Mouse (Mus musculus): Measurements from ENCODE around the gene Frmd4b. TPM values are rescaled to one million over a fixed set of nuclear protein-coding genes. Genes with fewer than 3 reads are reported as not detected.
A peak's percentile ranks its signal among the peaks of the same experiment; 100 is the strongest.

Gene Frmd4b
- total RNA-seq, 2 experiments from 2014 or later = 31.9 to 33.9 TPM

- intact Hi-C loops (cut with DNase I) = no loop called here
These were observed 35.4 kb downstream of the Frmd4b start for GRCm38 (mm10) chr6:97581941-97582340.

GRCm38 (mm10) chr6:97580479-97581030 is 36.8 kb downstream of the Frmd4b start:
- DNase-seq = no peak
- intact Hi-C loops (cut with DNase I) = no loop called here

More at GRCm38 (mm10) chr6:97581941-97582340, 35.4 kb downstream of the Frmd4b start:
- DNase-seq = no peak

GRCm38 (mm10) chr6:97579704-97580103 is 37.6 kb downstream of the Frmd4b start:
- intact Hi-C loops (cut with DNase I) = no loop called here
- no peak for DNase-seq

- DNase-seq = peak; percentile 42
- intact Hi-C loops (cut with DNase I) = no loop called here
These were observed 39.1 kb downstream of the Frmd4b start for GRCm38 (mm10) chr6:97578210-97578609.

- intact Hi-C loops (cut with DNase I) = no loop called here
- no peak for DNase-seq
These were observed 40.0 kb downstream of the Frmd4b start for GRCm38 (mm10) chr6:97577349-97577748.

GRCm38 (mm10) chr6:97576565-97577346 is 40.6 kb downstream of the Frmd4b start:
- intact Hi-C loops (cut with DNase I) = no loop called here

GRCm38 (mm10) chr6:97576096-97576495 is 41.2 kb downstream of the Frmd4b start:
- no peak for DNase-seq
- intact Hi-C loops (cut with DNase I) = no loop called here

More at GRCm38 (mm10) chr6:97576565-97577346, 40.6 kb downstream of the Frmd4b start:
- peak; percentile 50 for DNase-seq

GRCm38 (mm10) chr6:97574973-97575372 is 42.4 kb downstream of the Frmd4b start:
- no peak for DNase-seq
- intact Hi-C loops (cut with DNase I) = no loop called here

GRCm38 (mm10) chr6:97572226-97572625 is 45.1 kb downstream of the Frmd4b start:
- intact Hi-C loops (cut with DNase I) = no loop called here
- no peak for DNase-seq

GRCm38 (mm10) chr6:97568538-97568937 is 48.8 kb downstream of the Frmd4b start:
- DNase-seq = no peak
- intact Hi-C loops (cut with DNase I) = no loop called here

- no peak for DNase-seq
- intact Hi-C loops (cut with DNase I) = no loop called here
These were observed 50.6 kb downstream of the Frmd4b start for GRCm38 (mm10) chr6:97566746-97567145.

- peak; percentile 70 for DNase-seq
- intact Hi-C loops (cut with DNase I) = no loop called here
These were observed 60.2 kb downstream of the Frmd4b start for GRCm38 (mm10) chr6:97557147-97557546.

- no peak for DNase-seq
- intact Hi-C loops (cut with DNase I) = no loop called here
These were observed 61.7 kb downstream of the Frmd4b start for GRCm38 (mm10) chr6:97555637-97556036.

- peak; percentile 69 for DNase-seq
- intact Hi-C loops (cut with DNase I) = no loop called here
These were observed 63.9 kb downstream of the Frmd4b start for GRCm38 (mm10) chr6:97553431-97553830.

GRCm38 (mm10) chr6:97552573-97552972 is 64.8 kb downstream of the Frmd4b start:
- intact Hi-C loops (cut with DNase I) = no loop called here
- DNase-seq = no peak

- intact Hi-C loops (cut with DNase I) = no loop called here
- DNase-seq = peak; percentile 39
These were observed 65.5 kb downstream of the Frmd4b start for GRCm38 (mm10) chr6:97551884-97552283.

- no peak for DNase-seq
- intact Hi-C loops (cut with DNase I) = no loop called here
These were observed 66.2 kb downstream of the Frmd4b start for GRCm38 (mm10) chr6:97551161-97551560.

- intact Hi-C loops (cut with DNase I) = no loop called here
These were observed 76.9 kb downstream of the Frmd4b start for GRCm38 (mm10) chr6:97540458-97540857.

GRCm38 (mm10) chr6:97535763-97536445 is 81.4 kb downstream of the Frmd4b start:
- peak; percentile 88 for DNase-seq
- intact Hi-C loops (cut with DNase I) = no loop called here

More at GRCm38 (mm10) chr6:97540458-97540857, 76.9 kb downstream of the Frmd4b start:
- no peak for DNase-seq

- intact Hi-C loops (cut with DNase I) = no loop called here
- DNase-seq = no peak
These were observed 86.3 kb downstream of the Frmd4b start for GRCm38 (mm10) chr6:97531043-97531442.

GRCm38 (mm10) chr6:97528961-97529680 is 88.2 kb downstream of the Frmd4b start:
- intact Hi-C loops (cut with DNase I) = loop anchor here (10.0 kb wide), 1 partner anchor 206 kb away; no protein-coding TSS in a partner anchor
- DNase-seq = peak; percentile 37

All from left cerebral cortex, postnatal 4 days (tissue).